Mouse (Mus musculus) heart, adult 2 months (tissue): Measurements from ENCODE around the gene Hspa1l.

Experiments used
- CTCF ChIP-seq: fragments of 200-600 bp; IDR thresholded peaks from 2 replicates; pipeline ENCODE4 v1.8.1; 2022; ENCODE audit warnings: antibody characterized with exemption, mild to moderate bottlenecking, moderate library complexity
- EP300 ChIP-seq: fragments of 200-500 bp; IDR thresholded peaks from 2 replicates; pipeline ENCODE4 v1.6.1; 2011; ENCODE audit warnings: low read depth, low read length, control low read depth; ENCODE audit not compliant: insufficient read depth
- POLR2A ChIP-seq: fragments of 200-500 bp; IDR thresholded peaks from 2 replicates; pipeline ENCODE4 v1.6.1; 2011; ENCODE audit warnings: mild to moderate bottlenecking, low read depth, low read length, control low read depth; ENCODE audit not compliant: insufficient read depth

DNA sequence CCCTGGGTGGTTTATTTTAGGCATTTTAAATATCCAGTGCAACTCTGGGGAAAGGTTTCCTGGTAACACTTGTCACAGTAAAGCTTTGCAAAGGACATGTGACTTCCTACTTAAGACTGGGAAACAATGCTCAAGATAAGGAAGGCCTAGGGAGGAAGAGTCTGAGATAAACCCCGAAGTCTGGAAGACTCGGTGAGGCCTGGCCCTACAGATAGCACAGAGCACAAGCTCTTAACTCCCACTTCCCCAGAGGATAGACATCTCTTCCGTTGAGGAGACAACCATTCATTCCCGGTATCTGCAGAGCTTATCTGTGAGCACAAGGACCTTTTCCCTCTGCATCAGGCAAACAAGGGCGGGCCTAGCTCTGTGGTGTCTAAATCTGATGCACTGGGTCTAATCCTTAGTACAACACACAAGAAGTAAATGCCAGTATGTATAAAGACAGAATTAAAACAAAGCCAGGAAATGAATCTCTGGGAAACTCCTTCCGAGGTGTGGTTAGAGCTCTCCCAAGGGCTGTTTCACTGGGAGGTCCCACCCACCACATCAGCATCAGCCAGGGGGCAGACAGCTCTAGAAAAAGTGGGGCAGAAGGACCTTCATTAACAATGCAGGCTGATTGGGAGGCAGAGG lies 49.5 kb downstream of the Hspa1l start:
- TF ChIP-seq CTCF (peak; percentile 55), EP300 (no peak), POLR2A (peak; percentile 52; the same call in 1 of the 2 replicates)
